Mouse (Mus musculus) liver, embryonic 14.5 days (tissue): Measurements from ENCODE around the gene Gnat1.

Experiments
- CTCF ChIP-seq: IDR thresholded peaks from 2 replicates; pipeline ENCODE4 v1.5.1; 2016; ENCODE audit warnings: antibody characterized with exemption, low read depth, control low read depth
- EP300 ChIP-seq: IDR thresholded peaks from 2 replicates; pipeline ENCODE4 v1.6.1; 2016; ENCODE audit warnings: antibody characterized with exemption, low read depth

GRCm38 (mm10) chr9:107634406-107635278 lies 44.9 kb downstream of the Gnat1 start:
- TF ChIP-seq CTCF = no peak
- TF ChIP-seq EP300 = no peak
